Mouse (Mus musculus): ENCODE measurements around the gene Pcdh10.

Gene Pcdh10

DNA sequence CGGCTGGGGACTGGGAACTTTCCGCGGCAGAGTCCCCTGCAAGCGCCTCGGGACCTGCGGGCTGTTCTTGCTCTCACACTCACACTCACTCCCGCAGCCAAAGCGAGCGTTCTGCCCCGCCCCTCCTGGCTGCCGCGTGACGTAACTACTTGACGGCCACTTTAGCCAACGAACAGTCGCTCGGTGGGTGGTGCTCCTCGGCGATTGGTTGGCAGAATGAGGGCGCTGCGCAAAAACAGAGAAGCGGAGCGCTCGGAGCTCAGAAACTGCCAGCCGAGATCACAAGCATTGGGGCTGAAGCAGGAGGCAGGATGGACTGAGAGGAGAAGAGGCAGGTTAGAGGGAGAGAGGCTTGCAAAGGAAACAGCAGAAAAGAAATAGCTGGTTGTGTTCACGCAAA, at the start of gene Pcdh10:
Gene Pcdh10 (plus strand): TSS at position 254 of the 400 bp plus-strand sequence.
- peak; percentile 37 to 63 for DNase-seq (ENCODE audit: low spot score in 2 of 2)

DNA sequence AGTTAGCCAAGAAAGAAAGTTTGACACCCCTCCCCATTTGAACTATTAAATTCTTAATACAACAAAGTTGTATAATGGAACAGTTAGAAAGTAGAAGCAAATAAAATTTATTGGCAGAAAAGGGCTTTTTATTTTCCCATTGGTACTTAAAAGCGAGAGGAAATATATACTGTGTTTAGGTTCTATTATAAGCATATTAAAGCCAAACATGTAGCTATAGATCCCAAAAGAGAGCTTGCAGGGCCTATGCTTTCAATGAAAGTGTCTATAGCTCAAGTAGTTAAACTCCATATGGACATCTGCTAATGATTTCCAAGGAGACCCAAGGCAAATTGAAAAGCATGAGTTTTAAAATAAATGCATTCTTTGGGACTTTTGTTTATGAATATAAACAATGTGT, 22.3 kb upstream of the Pcdh10 start:
- DNase-seq (ENCODE audit: low spot score in 2 of 2): no peak

DNA sequence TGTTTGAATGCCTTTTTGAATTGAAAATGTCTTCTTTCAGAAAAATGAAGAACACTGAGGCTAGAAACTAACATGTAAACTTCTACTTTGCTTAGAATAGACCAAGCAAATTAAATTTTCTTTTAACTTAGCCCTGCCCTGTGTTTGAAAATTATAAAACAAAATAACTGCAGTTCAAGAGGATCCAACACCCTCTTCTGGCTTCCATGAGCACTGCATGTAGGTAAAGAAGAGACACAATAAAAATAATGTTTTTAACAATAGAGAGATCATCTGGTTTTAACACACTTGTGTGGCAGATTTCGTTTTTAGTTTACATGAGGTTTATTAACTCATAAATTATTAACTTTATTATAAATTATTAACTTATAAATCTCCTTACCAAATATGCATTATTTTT, 9.2 kb upstream of the Pcdh10 start:
- no peak for DNase-seq (ENCODE audit: low spot score in 2 of 2)

DNA sequence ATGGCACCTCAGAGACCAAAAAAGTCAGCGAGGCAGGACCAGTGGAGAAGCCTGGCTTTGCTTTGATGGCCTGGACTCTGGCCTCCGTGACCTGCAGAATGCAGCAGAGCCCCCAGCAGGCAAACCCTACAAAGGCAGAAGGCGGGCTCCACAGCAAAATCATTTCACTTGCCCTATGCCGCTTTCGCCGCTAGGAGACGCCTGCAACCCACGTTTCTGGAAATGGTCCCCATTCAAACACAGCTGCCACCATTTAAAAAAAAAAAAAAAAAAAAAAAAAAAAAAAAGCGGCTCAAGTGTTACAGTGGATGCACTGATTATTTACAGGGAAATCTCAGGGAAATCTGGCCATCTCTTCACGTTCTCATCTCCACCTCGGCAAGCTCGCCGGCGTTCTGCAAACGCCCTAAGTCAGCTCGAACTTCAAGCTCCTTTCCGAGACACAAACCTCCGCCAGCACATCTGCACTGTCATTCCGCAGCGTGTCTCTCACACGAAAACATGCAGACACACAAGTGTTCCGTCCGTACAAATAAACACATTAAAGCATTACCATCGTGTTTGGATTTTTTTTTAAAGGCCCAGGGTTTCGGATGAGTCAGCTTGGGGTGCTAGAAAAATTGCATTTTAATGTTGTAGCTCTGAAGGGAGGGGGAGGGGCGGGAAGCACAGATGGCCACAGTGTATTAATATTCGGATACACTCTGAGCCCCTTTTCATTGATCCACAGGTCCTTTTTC, 2.3 kb upstream of the Pcdh10 start:
- DNase-seq (ENCODE audit: low spot score in 2 of 2): peak in 1 of 2 experiments; percentile 58

DNA sequence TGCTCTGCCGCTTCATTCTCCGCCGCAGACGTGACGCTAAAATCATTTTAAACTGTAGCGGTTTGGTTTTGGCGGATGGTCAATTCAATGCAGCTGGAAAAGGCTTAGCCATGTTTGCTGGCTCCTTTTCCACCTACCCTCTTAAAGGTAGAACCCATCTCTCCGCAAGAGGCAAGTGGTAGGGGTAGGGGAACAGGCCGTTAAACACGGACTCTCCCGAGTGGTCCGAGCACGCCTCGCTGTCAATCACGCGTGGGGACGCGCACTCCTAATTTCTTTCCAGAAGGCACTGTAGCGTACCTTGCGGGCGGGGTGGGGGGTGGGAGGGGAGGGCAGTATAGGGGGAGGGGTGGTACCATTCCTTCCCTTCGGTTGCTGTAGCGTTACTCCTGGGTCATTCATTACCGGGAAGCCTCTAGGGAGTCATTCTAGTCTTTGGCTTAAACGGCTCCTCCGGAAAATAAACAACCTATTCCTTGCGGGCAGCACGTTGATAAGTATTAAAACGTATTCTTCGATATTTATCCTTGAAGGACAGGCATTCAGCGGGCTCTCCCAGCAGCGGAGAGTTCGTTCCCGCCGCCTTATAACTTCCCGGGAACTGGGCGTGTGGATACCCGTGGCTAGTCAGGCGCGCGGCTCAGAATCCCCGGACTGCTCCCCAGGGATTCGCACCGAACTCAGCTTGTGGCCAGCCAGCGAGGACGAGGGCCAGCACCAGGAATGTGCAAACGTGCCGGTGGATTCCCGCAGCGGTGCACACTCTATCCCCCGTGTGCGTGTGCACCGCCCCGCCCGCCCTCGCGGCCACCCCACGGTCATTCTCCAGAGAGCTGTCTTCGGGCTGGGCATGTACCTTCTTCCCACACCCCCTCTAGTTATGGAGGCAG, 1.5 kb upstream of the Pcdh10 start:
- DNase-seq (ENCODE audit: low spot score in 2 of 2): peak in 1 of 2 experiments; percentile 58

DNA sequence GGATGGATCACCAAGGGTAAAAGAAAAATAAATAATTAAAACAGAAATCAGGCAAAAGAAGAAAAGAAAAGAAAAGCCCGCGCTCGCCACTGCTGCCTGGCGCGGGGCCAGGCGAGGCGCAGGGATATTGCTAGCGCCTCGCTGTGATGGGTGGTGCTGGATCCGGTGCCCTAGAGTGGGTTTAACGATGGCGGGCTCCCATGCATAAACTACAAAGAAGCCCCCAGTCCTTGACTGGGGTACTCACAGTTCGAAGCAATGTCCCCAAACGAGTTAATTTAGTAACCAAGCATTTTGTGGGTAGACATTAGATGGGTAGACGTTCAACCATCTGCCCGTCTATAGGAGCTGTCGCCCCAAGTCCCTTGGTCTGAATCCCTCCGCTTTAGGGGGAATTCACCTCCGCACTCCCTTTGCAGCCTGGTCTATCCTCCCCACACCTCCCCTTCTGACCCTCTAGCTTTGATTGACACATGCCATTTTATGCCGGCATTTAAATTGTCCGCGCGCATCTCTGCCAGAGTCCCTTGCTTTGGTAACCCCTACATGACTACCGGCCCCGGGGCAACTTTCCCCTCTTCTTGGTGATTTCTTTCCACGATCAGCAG, 703 bp upstream of the Pcdh10 start:
- DNase-seq (ENCODE audit: low spot score in 2 of 2): no peak

DNA sequence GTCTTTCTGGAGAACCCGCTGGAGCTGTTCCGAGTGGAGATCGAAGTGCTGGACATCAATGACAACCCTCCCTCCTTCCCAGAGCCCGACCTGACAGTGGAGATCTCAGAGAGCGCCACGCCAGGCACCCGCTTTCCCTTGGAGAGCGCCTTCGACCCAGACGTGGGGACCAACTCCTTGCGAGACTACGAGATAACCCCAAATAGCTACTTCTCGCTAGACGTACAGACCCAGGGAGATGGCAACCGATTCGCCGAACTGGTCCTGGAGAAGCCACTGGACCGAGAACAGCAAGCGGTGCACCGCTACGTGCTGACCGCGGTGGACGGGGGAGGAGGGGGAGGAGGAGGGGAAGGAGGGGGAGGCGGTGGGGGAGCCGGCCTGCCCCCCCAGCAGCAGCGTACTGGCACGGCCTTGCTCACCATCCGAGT, 1.4 kb downstream of the Pcdh10 start:
- DNase-seq (ENCODE audit: low spot score in 2 of 2): no peak

DNA sequence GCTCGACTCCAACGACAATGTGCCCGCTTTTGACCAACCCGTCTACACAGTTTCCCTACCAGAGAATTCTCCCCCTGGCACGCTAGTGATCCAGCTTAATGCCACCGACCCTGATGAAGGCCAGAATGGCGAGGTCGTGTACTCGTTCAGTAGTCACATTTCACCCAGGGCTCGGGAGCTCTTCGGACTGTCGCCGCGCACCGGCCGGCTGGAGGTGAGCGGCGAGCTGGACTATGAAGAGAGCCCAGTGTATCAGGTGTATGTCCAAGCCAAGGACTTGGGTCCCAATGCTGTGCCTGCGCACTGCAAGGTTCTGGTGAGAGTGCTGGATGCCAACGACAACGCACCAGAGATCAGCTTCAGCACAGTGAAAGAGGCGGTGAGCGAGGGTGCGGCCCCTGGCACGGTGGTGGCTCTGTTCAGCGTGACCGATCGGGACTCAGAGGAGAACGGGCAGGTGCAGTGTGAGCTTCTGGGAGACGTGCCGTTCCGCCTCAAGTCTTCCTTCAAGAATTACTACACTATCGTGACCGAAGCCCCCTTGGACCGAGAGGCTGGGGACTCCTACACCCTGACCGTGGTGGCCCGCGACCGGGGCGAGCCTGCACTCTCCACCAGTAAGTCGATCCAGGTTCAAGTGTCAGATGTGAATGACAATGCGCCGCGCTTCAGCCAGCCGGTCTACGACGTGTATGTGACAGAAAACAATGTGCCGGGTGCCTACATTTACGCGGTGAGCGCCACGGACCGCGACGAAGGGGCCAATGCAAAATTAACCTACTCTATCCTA, 2.0 kb downstream of the Pcdh10 start:
- DNase-seq (ENCODE audit: low spot score in 2 of 2): peak in 1 of 2 experiments; percentile 59

DNA sequence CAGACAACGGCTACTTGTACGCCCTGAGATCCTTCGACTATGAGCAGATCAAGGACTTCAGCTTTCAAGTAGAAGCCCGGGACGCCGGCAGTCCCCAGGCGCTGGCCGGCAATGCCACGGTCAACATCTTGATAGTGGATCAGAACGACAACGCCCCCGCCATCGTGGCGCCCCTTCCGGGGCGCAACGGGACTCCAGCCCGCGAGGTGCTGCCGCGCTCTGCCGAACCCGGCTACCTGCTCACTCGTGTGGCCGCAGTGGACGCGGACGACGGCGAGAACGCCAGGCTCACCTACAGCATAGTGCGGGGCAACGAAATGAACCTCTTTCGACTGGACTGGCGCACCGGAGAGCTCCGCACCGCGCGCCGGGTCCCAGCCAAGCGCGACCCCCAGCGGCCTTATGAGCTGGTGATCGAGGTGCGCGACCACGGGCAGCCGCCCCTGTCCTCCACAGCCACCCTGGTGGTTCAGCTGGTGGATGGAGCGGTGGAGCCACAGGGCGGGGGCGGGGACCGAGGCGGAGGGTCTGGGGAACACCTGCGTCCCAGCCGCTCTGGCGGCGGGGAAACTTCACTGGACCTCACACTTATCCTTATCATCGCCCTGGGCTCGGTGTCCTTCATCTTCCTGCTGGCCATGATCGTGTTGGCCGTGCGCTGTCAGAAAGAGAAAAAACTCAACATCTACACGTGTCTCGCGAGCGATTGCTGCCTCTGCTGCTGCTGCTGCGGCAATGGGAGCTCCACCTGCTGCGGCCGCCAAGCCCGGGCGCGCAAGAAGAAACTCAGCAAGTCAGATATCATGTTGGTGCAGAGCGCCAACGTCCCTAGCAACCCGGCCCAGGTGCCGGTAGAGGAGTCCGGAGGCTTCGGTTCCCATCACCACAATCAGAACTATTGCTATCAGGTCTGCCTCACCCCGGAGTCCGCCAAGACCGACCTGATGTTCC, 2.9 kb downstream of the Pcdh10 start:
- DNase-seq (ENCODE audit: low spot score in 2 of 2): no peak

DNA sequence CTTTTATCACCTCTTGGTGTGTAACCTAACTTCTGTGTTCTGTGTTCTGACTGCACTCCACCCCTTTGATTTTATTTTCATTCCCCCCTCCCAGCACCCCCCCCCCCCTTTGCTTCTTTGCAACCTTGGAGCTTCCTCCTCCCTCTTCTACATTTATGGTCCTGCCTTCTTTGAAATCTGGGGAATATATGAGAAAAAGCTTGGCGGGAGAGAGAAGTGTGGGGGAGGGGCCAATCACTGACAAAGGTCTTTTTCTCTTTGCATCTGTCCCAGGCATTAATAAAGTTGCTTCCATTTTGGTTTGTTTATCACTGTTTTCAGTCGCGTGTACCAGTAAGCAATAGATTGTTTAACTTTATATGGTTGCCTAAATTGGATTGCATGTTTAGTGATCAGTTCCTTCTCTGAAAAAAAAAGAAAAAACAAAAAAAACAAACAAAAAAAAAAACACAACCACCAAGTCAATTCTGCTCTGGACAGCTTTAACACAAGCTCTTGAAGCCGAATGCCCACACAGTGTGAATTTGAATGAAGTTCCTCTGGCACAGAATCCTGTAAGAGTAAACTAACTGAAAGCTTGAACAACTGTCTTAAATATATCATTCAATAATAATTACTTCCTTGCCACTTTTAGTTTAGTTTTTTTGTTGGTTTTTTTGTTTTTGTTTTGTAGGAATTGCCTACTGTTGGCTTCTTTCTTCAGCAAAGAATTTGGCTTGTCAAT, 4.0 kb downstream of the Pcdh10 start:
- DNase-seq (ENCODE audit: low spot score in 2 of 2): no peak

DNA sequence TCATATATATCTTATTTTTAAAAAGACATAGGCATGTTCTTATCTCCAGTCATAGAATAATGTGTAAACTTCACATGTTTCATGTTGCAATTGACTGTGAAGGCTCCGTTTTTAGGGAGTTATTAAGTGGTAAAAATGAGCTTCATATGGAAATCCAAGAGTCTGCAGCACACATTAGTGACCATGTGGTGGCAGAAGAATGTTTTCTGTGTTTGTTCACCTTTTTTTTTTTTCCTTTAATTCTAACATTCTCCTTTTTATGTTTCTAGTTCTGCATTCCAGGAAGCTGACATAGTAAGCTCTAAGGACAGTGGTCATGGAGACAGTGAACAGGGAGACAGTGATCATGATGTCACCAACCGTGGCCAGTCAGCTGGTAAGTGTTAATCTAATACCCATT, 5.6 kb downstream of the Pcdh10 start:
- DNase-seq (ENCODE audit: low spot score in 2 of 2): no peak

DNA sequence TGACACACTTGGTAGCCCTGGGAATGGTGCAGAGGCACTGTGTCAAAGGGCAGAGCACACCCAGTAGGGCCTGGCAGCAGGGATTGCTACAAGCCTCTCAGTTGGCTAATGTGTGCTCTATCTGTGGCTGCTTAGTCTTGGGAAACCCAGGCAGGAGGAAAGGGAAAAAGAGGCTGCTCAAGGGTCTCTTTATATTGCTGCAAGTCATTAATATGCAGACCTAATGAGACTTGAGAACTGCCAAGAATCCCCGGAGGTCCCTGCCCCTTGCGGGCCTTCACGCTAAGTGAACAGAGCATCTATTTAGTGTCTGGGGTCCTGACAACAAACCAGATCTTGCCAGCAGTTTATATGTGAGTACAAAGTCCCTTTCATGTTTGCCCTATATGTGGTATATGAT, 6.8 kb downstream of the Pcdh10 start:
- DNase-seq (ENCODE audit: low spot score in 2 of 2): no peak

DNA sequence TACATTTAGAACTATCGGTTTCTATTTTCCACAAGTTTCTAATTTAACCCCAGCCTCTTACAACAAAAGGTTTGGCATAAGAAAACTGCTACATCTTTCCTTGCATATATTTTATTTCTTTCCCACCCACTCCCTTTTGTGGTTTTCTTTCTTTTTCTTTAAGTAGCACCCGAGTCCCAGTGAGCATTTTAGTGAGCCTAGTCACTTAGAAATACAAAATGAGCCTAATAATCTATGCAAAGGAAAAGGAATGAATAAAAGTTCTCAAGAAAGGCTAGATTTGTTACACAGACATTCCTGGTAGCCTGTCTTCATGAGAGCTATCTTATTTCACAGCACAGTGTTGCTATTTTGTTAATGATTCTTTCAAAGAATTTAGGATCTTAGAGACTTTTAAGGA, 7.3 kb downstream of the Pcdh10 start:
- DNase-seq (ENCODE audit: low spot score in 2 of 2): no peak

DNA sequence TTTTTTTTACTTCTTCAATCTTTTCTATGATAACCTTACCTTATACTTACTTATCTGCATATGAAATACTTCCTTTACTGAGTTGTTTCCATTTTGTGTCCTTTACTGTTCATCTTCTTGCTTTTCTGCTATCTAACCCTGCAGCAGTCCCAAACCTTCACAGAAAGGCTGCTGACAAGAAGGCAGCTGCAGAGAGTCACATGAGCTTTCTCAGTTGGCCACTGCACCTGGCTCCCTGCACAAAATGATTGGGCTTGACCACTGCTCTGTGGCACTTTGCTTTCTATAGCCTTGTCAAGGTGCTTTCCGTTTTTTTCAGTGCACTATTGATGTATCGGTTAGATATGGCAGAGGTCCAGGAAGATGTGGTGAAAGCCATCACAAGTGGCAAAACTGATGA, 8.3 kb downstream of the Pcdh10 start:
- DNase-seq (ENCODE audit: low spot score in 2 of 2): no peak

DNA sequence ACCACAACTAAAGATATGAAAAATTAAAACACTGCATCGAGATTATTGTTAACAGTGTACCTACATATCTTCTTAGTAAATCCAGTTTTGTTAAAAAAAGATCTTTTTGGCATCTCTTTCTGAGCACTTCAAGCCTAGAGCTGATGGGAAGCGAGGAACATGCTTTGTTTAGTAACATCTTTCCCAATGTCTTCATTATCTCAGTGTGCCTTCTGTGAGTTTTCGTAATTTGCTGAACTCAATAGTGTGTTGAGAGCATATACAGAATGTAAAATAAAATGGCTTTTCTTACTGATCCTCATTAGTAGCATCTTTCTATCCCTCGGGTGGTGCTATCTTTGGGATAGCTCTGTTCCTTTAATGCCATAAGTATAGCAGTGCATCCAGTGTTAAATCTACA, 18.9 kb downstream of the Pcdh10 start:
- no peak for DNase-seq (ENCODE audit: low spot score in 2 of 2)

DNA sequence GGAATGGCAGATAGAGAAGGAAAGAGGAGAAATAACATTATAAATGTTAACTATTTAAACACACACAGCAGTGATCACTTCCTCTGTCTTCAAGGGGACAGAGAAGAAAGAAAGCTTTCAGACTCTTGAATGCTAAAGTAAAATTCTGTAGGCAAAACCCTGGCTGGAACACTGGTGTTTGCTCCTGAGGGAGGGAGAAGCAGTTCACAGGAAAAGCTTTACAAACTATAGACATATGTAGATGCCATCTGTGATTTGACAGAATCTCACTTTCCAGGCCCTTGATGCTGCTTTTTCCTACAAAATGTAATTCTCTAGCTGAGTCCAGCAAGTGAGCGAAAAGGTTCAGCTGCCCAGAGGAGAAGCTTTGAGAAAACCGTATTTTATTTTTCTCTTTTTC, 25.0 kb downstream of the Pcdh10 start:
- DNase-seq (ENCODE audit: low spot score in 2 of 2): no peak

DNA sequence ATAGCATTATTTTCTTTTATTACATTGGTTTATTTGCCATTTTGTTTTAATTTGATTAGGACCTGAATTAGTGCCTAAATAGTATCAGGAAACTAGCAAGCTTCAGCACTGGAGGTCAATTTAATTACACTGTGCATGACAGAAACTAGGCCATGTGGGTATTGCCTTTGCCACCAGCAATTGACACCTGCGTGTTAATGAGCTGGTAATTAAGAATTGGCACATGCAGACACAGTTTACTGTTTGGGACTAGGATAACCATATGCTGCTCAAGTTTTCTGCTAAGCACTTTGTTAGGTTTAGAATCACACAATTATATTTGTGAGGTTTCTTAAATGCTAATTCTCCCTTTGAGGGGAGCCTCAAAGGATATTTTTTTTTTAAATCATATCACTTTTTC, 53.5 kb downstream of the Pcdh10 start:
- no peak for DNase-seq (ENCODE audit: low spot score in 2 of 2)

DNA sequence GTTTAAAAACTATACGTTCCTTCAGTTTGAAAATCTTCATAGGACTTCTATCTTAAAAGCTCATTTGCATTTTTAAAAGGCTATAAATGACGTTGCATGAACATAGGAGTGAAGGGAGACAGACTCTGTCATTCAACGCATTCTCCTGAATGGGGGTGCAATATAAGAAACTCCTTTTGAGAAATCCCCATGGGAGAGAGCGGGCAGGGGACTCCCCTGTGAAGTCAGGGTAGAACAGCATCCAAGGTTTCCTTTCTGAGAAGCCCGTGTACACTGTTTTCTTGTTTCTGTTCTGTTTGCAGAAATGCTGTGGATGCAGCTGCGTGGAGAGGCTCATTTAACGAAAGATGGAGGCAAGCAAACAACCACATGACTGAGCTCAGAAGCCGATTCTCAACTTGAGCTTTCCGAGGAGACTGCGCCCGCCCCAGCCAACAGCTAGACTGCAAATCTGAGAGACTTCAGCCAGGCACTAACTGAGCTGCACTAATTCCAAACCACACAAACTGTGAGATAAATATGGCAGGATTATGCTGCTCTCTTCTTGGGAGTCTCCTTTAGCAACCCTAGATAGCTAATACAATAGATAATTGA, 54.1 kb downstream of the Pcdh10 start:
- DNase-seq (ENCODE audit: low spot score in 2 of 2): no peak
